Mouse (Mus musculus): ENCODE data around the gene Inip. TPM values are rescaled to one million over a fixed set of nuclear protein-coding genes. Genes with fewer than 3 reads are reported as not detected.
A peak's percentile ranks its signal among the peaks of the same experiment; 100 is the strongest.

The Inip gene
- polyA plus RNA-seq, 1 experiment, result 7.5 TPM

- no peak for TF ChIP-seq POLR2A (IDR thresholded peaks at IDR 0.05; ENCODE audit: low read depth, low read length)
- no peak for TF ChIP-seq CTCF (conservative IDR thresholded peaks at IDR 0.05; ENCODE audit: insufficient read depth, insufficient read length, low read depth, low read length)
- peak; percentile 45 for DNase-seq
- peaks cover 16% of the 10 kb centered on the region for H3K4me1 ChIP-seq (ENCODE audit: control insufficient read depth, insufficient read depth, low read length)
- H3K36me3 ChIP-seq (ENCODE audit: control insufficient read depth, insufficient read depth, low read length), result no peaks in the 10 kb centered on the region
- H3K4me3 ChIP-seq (ENCODE audit: insufficient read depth, low read depth, low read length), result no peak overlapping the region
- H3K27ac ChIP-seq (ENCODE audit: insufficient read depth, low read depth, low read length), result peak overlapping the region; percentile 2; the same call in 1 of the 2 replicates
- H3K27me3 ChIP-seq (replicated peaks; ENCODE audit: control insufficient read depth, insufficient read depth, low read length), result no peaks in the 10 kb centered on the region
- WGBS, result 38% methylated on average over 12 of the region's 12 CpGs
Observed at GRCm38 (mm10) chr4:59819477-59820022, 18.2 kb upstream of the Inip start.

DNA sequence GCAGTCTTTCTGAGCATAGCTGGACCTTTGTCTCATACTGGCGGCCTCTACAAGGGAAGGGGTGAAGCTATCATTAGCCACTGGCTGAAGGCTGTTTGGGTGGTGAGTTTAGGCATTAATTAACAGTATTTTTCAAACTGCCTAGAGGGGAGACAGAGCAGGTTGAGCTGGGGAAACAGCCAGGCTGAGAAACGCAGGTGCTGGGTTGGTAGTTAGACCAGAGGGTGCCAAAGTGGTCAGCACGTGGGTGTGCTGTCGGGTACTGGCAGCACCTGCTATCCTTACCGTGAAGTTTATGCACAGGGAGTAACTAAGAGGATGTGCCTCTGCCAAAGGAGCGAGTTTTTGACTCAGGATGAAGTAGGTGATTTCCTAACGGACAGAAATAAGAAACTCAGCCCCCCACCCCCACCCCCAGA, 17.7 kb upstream of the Inip start:
- WGBS, result 32% methylated on average over 7 of the region's 7 CpGs
- H3K27ac ChIP-seq (ENCODE audit: insufficient read depth, low read depth, low read length), result peak overlapping the region; percentile 21; the same call in 1 of the 2 replicates
- no peak overlapping the region for H3K4me3 ChIP-seq (ENCODE audit: insufficient read depth, low read depth, low read length)
- no peak for TF ChIP-seq POLR2A (IDR thresholded peaks at IDR 0.05; ENCODE audit: low read depth, low read length)
- no peak for TF ChIP-seq CTCF (conservative IDR thresholded peaks at IDR 0.05; ENCODE audit: insufficient read depth, insufficient read length, low read depth, low read length)
- DNase-seq, result peak; percentile 77
- no peaks in the 10 kb centered on the region for H3K36me3 ChIP-seq (ENCODE audit: control insufficient read depth, insufficient read depth, low read length)
- no peaks in the 10 kb centered on the region for H3K27me3 ChIP-seq (replicated peaks; ENCODE audit: control insufficient read depth, insufficient read depth, low read length)
- H3K4me1 ChIP-seq (ENCODE audit: control insufficient read depth, insufficient read depth, low read length), result peaks cover 19% of the 10 kb centered on the region

- WGBS, result 69% methylated on average over 10 of the region's 10 CpGs
- TF ChIP-seq CTCF (conservative IDR thresholded peaks at IDR 0.05; ENCODE audit: insufficient read depth, insufficient read length, low read depth, low read length) (no peak), POLR2A (IDR thresholded peaks at IDR 0.05; ENCODE audit: low read depth, low read length) (no peak)
- H3K27ac ChIP-seq (ENCODE audit: insufficient read depth, low read depth, low read length), result peak overlapping the region; percentile 21; the same call in 1 of the 2 replicates
Observed at GRCm38 (mm10) chr4:59818498-59818897, 17.1 kb upstream of the Inip start.

GRCm38 (mm10) chr4:59817790-59818189, 16.4 kb upstream of the Inip start:
- no peak for TF ChIP-seq CTCF (conservative IDR thresholded peaks at IDR 0.05; ENCODE audit: insufficient read depth, insufficient read length, low read depth, low read length)
- no peak for TF ChIP-seq POLR2A (IDR thresholded peaks at IDR 0.05; ENCODE audit: low read depth, low read length)
- no peak for DNase-seq
- WGBS, result 79% methylated on average over 5 of the region's 5 CpGs
- Histone ChIP-seq H3K4me1 (ENCODE audit: control insufficient read depth, insufficient read depth, low read length) (peaks cover 17% of the 10 kb centered on the region), H3K27me3 (replicated peaks; ENCODE audit: control insufficient read depth, insufficient read depth, low read length) (no peaks in the 10 kb centered on the region), H3K36me3 (ENCODE audit: control insufficient read depth, insufficient read depth, low read length) (no peaks in the 10 kb centered on the region), H3K27ac (ENCODE audit: insufficient read depth, low read depth, low read length) (no peak overlapping the region), H3K4me3 (ENCODE audit: insufficient read depth, low read depth, low read length) (no peak overlapping the region)

More at GRCm38 (mm10) chr4:59818498-59818897, 17.1 kb upstream of the Inip start:
- peaks cover 20% of the 10 kb centered on the region for H3K4me1 ChIP-seq (ENCODE audit: control insufficient read depth, insufficient read depth, low read length)
- H3K27me3 ChIP-seq (replicated peaks; ENCODE audit: control insufficient read depth, insufficient read depth, low read length), result no peaks in the 10 kb centered on the region
- no peaks in the 10 kb centered on the region for H3K36me3 ChIP-seq (ENCODE audit: control insufficient read depth, insufficient read depth, low read length)
- no peak overlapping the region for H3K4me3 ChIP-seq (ENCODE audit: insufficient read depth, low read depth, low read length)
- no peak for DNase-seq

- peaks cover 15% of the 10 kb centered on the region for H3K4me1 ChIP-seq (ENCODE audit: control insufficient read depth, insufficient read depth, low read length)
- WGBS, result 88% methylated on average over 9 of the region's 9 CpGs
- H3K27me3 ChIP-seq (replicated peaks; ENCODE audit: control insufficient read depth, insufficient read depth, low read length), result no peaks in the 10 kb centered on the region
- DNase-seq, result no peak
- no peaks in the 10 kb centered on the region for H3K36me3 ChIP-seq (ENCODE audit: control insufficient read depth, insufficient read depth, low read length)
- H3K27ac ChIP-seq (ENCODE audit: insufficient read depth, low read depth, low read length), result no peak overlapping the region
- H3K4me3 ChIP-seq (ENCODE audit: insufficient read depth, low read depth, low read length), result no peak overlapping the region
- TF ChIP-seq CTCF (conservative IDR thresholded peaks at IDR 0.05; ENCODE audit: insufficient read depth, insufficient read length, low read depth, low read length) (no peak), POLR2A (IDR thresholded peaks at IDR 0.05; ENCODE audit: low read depth, low read length) (no peak)
Observed at GRCm38 (mm10) chr4:59816477-59816876, 15.1 kb upstream of the Inip start.

DNA sequence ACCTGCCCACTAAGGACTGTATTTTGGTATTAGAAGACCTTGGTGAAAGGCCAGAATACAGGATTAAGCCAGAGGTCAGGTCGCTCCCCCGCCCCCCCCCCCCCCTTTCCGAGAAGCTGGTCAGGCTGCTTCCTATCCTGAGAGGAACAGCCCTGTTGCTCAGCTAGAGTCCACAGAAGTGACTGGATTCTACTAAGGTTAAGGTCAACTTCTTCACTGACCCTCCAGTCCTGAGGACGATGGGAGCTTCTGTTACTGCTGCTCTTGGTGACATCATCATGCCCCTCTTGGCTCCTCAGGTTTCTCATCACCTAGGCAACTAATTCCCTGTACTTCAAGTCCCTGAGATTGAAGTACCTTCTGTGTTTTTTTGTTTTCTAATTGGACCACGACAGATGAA, 14.6 kb upstream of the Inip start:
- H3K36me3 ChIP-seq (ENCODE audit: control insufficient read depth, insufficient read depth, low read length), result no peaks in the 10 kb centered on the region
- H3K4me3 ChIP-seq (ENCODE audit: insufficient read depth, low read depth, low read length), result no peak overlapping the region
- DNase-seq, result no peak
- H3K27ac ChIP-seq (ENCODE audit: insufficient read depth, low read depth, low read length), result no peak overlapping the region
- TF ChIP-seq POLR2A (IDR thresholded peaks at IDR 0.05; ENCODE audit: low read depth, low read length) (no peak), CTCF (conservative IDR thresholded peaks at IDR 0.05; ENCODE audit: insufficient read depth, insufficient read length, low read depth, low read length) (no peak)
- peaks cover 15% of the 10 kb centered on the region for H3K4me1 ChIP-seq (ENCODE audit: control insufficient read depth, insufficient read depth, low read length)
- no peaks in the 10 kb centered on the region for H3K27me3 ChIP-seq (replicated peaks; ENCODE audit: control insufficient read depth, insufficient read depth, low read length)
- WGBS, result 47% methylated on average over 5 of the region's 5 CpGs

- 57% methylated on average over 4 of the region's 4 CpGs for WGBS
- Histone ChIP-seq H3K27ac (ENCODE audit: insufficient read depth, low read depth, low read length) (no peak overlapping the region), H3K4me3 (ENCODE audit: insufficient read depth, low read depth, low read length) (no peak overlapping the region), H3K27me3 (replicated peaks; ENCODE audit: control insufficient read depth, insufficient read depth, low read length) (no peaks in the 10 kb centered on the region), H3K4me1 (ENCODE audit: control insufficient read depth, insufficient read depth, low read length) (peaks cover 15% of the 10 kb centered on the region), H3K36me3 (ENCODE audit: control insufficient read depth, insufficient read depth, low read length) (no peaks in the 10 kb centered on the region)
- TF ChIP-seq CTCF (conservative IDR thresholded peaks at IDR 0.05; ENCODE audit: insufficient read depth, insufficient read length, low read depth, low read length) (no peak), POLR2A (IDR thresholded peaks at IDR 0.05; ENCODE audit: low read depth, low read length) (no peak)
- no peak for DNase-seq
Observed at GRCm38 (mm10) chr4:59815121-59815810, 13.9 kb upstream of the Inip start.

Measured in kidney, adult 2 months (tissue).